ENCODE assay signal across 17 mouse cellular contexts in genomic region chr14:15809083-15809482, GRCm38 (mm10).
"Had no signal": no experiment of that assay in that cellular context is flagged by ENCODE, and none has a peak within 500 bp of the region (broad histone marks: within the 10 kb centered on the region; RNA-seq: fewer than 3 reads in every experiment).

No protein-coding gene starts in this region.

- ATAC-seq: hindbrain, embryonic 16.5 days; intestine, embryonic 15.5 days; intestine, postnatal 0 days; liver, embryonic 12.5 days had no signal

- DNase-seq: gastrocnemius, adult 2 months; gastrocnemius, postnatal 10 days; gastrocnemius, postnatal 25 days; heart, adult 18-20 months; heart, postnatal 10 days; heart, postnatal 4 days; kidney, adult 18-20 months; kidney, adult 8-10 months; kidney, postnatal 14 days; kidney, postnatal 36 days; layer of hippocampus, adult 9-11 months; layer of hippocampus, postnatal 36 days; left cerebral cortex, postnatal 4 days had no signal
